Mouse (Mus musculus): ENCODE data around the gene Gm8300.
"Not testable (repeated sequence)": the region's sequence is repeated elsewhere in the genome, so short reads cannot be mapped to it uniquely, and the experiment has no call there.

Gene Gm8300

GRCm38 (mm10) chr12:87514016-87514415, at the start of gene Gm8300:
Gene Gm8300 (plus strand): TSS chr12:87514316.
- DNase-seq (ENCODE audit: low spot score) = not testable (repeated sequence)

DNA sequence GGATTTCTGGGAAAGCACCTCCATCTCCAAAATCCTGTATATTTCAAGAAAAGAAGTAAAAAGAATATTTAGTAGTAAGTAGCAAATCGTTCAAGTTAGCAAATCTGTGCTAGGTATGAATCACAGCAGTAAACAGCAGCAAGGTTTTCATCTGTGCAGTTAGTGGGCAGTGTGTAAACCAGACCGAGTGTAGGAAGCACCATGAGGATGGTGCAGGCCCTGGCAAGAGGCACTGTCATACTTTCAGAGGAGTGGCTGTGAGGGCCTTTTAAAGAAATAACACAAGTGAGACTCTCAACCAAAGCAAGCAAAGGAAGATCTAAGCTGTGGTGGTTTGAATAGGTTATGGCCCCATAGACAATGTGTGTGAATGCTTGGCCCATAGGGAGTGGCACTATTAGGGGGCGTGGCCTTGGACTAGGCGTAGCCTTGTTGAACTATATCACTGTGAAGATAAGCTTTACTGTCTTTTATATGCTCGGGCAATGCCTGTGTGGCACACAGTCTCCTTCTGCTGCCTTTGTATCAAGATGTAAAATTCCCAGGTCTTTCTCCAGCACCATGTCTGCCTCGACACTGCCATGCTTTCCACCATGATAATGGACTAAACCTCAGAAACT, 49.3 kb upstream of the Gm8300 start:
- DNase-seq (ENCODE audit: low spot score) = no peak

GRCm38 (mm10) chr12:87470263-87471136, 43.6 kb upstream of the Gm8300 start:
- DNase-seq (ENCODE audit: low spot score) = no peak

GRCm38 (mm10) chr12:87471421-87471963, 42.6 kb upstream of the Gm8300 start:
- no peak for DNase-seq (ENCODE audit: low spot score)

- peak; percentile 93 for DNase-seq (ENCODE audit: low spot score)
Observed at GRCm38 (mm10) chr12:87471964-87472786, 41.9 kb upstream of the Gm8300 start, which contains the start of gene Snw1. Gene Snw1 (minus strand): TSS chr12:87472274.

DNA sequence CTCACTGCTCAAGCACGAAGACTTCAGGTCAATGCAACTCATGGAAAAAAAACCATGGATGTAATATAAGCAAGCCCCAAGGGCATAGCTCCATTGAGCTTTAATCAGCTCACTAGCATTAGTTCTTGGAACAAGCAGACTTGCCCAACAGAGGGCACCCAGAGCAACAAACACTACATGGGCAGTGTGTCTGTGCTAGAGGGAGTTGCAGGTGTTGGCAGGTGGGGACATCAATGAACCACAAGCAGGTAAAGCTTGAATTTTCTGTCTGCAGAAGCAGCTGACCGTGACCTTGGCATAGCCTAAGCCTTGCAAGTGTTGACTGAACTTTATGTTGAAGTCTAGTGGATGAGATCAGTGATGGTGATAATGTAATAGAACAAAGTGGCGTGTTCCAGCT, 39.4 kb upstream of the Gm8300 start:
- no peak for DNase-seq (ENCODE audit: low spot score)

DNA sequence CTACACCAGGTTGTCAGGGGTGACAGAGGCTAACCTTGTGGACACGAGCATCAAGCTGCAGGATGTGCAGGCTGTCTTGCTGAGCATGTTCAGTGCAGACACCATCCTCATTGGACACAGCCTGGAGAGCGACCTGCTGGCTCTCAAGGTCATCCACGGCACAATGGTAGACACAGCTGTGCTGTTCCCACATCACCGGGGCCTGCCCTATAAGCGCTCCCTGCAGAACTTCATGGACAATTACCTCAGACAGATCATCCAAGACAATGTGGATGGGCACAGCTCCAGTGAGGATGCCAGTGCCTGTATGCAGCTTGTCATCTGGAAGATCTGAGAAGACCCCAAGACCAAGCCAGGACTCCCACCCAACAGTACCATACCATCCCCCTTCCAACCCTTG, 31.6 kb upstream of the Gm8300 start:
- DNase-seq (ENCODE audit: low spot score) = not testable (repeated sequence)

DNA sequence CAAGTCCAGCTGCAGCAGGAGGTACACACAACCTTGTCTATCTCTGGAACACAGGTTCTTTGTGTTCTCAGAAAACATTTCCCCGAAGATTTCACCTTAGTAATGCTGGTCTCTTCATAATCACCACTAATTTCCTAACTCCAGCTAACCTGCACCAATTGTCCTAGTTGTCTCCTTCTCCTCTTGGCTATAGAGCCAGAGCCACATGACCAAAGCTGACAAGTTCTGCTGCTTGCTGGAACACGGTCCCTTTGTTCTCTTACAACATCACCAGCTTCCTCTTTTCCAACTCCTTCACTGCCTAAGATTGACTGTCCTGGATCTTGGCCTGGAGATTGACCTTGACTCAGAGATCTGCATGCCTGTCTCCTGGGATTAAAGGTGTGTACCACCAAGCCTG, 25.4 kb upstream of the Gm8300 start:
- not testable (repeated sequence) for DNase-seq (ENCODE audit: low spot score)

- not testable (repeated sequence) for DNase-seq (ENCODE audit: low spot score)
Observed at GRCm38 (mm10) chr12:87494421-87494820, 19.7 kb upstream of the Gm8300 start, which contains the start of gene Gm5788. Gene Gm5788 (plus strand): TSS chr12:87494721.

GRCm38 (mm10) chr12:87519616-87520015, 5.5 kb downstream of the Gm8300 start:
- not testable (repeated sequence) for DNase-seq (ENCODE audit: low spot score)

- DNase-seq (ENCODE audit: low spot score) = no peak
Observed at GRCm38 (mm10) chr12:87543927-87544326, 29.8 kb downstream of the Gm8300 start.

DNA sequence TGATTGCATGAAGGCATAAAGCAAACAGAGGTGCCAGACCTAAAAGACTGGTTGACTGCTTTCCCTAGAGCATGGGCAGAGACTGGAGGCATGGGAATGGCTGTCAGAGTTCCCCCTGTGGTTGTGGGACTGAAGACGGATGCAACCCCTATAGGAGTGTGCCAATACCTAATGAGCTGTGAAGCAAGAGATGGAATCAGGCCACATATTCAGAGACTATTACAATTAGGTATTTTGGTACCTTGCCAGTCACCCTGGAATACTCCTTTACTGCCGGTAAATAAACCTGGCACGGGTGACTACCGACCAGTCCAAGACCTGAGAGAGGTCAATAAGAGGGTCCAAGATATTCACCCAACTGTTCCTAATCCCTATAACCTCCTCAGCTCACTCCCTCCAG, 36.5 kb downstream of the Gm8300 start:
- not testable (repeated sequence) for DNase-seq (ENCODE audit: low spot score)

All from yolk sac, embryonic 10.5 days (tissue).